Mouse (Mus musculus): Measurements from ENCODE around the gene Ncapd2.

DNA sequence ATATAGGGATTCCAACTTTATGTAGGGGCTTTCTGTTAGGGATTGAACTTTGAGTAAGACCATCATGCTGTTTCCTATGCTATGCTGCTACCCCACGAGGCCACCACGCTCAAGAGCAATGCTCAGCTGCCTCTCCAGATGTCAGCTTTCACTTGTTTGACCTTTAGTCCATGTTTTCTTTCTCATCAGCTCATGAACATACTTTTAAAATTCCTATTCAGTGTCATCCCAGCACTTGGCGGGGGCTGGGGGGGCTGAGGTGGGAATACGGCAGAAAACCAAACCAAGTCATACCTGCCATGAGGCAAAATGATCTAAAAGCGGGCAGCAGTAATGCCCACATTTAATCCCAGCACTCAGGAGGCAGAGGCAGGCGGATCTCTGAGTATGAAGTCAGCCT lies 21.6 kb upstream of the Ncapd2 start:
- TF ChIP-seq EP300 (IDR thresholded peaks at IDR 0.05; ENCODE audit: low read depth) (no peak), CTCF (IDR thresholded peaks at IDR 0.05; ENCODE audit: low read depth) (no peak)

Measured in liver, embryonic 14.5 days (tissue).